Mouse (Mus musculus) midbrain, embryonic 10.5 days (tissue): ENCODE results near the gene Pms1. TPM values are rescaled to one million over a fixed set of nuclear protein-coding genes. Genes with fewer than 3 reads are reported as not detected.
"Not testable (repeated sequence)": the region's sequence is repeated elsewhere in the genome, so short reads cannot be mapped to it uniquely, and the experiment has no call there.

ENCODE experiments used
- DNase-seq: peaks from one replicate; pipeline ENCODE4 v3.0.0-alpha.2; 2017; ENCODE audit warnings: low spot score
- H3K27ac ChIP-seq: fragments of 300-500 bp; sonication (generic); replicated peaks from 2 replicates; pipeline ENCODE4 v1.5.1; 2016; ENCODE audit warnings: mild to moderate bottlenecking
- H3K27me3 ChIP-seq: fragments of 300-500 bp; sonication (generic); 2 replicates; pipeline ENCODE4 v1.6.1; 2016; ENCODE audit warnings: low read depth, mild to moderate bottlenecking; ENCODE audit not compliant: poor library complexity, severe bottlenecking
- H3K36me3 ChIP-seq: fragments of 300-500 bp; sonication (generic); 2 replicates; pipeline ENCODE4 v1.6.1; 2016; ENCODE audit warnings: mild to moderate bottlenecking, moderate library complexity
- H3K4me1 ChIP-seq: fragments of 300-500 bp; sonication (generic); 2 replicates; pipeline ENCODE4 v1.6.1; 2016
- H3K4me3 ChIP-seq: fragments of 300-500 bp; sonication (generic); 2 replicates; pipeline ENCODE4 v1.5.1; 2016; ENCODE audit warnings: mild to moderate bottlenecking, moderate library complexity
- H3K9me3 ChIP-seq: fragments of 300-500 bp; sonication (generic); replicated peaks from 2 replicates; pipeline ENCODE4 v1.6.1; 2016; ENCODE audit warnings: mild to moderate bottlenecking
- WGBS: fragments of 180-500 bp; shearing (Covaris S2); methylation state at CpG from one replicate; pipeline ENCODE4 v1.1.7; 2016; 5-methylcytosine and 5-hydroxymethylcytosine counted together
- polyA plus RNA-seq: library from polyadenylated mRNA; unstranded; fragments of >200 nt; fragmentation: Nextera tagmentation; extraction: Ambion mirVana; gene quantifications from 2 replicates; pipeline ENCODE4 v1.2.1, GENCODE M21; 2016

Pms1 gene
- 26.1 and 26.5 TPM in 2 replicates for polyA plus RNA-seq

GRCm38 (mm10) chr1:53296581-53297383 lies at the start of gene Pms1, which contains the start of the genes Ormdl1 and Gm28778:
Pms1 (minus strand) TSS chr1:53297018.
Ormdl1 (plus strand) TSS chr1:53297095.
Gm28778 (plus strand) TSS chr1:53297111.
- WGBS: under 1% methylated on average over 66 of the region's 66 CpGs
- Histone ChIP-seq H3K27ac (peak within 1 kb of the TSS; percentile 95), H3K4me1 (peaks cover 14% of the 10 kb centered on the region), H3K36me3 (peaks cover 38% of the 10 kb centered on the region), H3K27me3 (no peaks in the 10 kb centered on the region), H3K9me3 (no peaks in the 10 kb centered on the region), H3K4me3 (peak within 1 kb of the TSS; percentile 86)
- peak; percentile 93 for DNase-seq

DNA sequence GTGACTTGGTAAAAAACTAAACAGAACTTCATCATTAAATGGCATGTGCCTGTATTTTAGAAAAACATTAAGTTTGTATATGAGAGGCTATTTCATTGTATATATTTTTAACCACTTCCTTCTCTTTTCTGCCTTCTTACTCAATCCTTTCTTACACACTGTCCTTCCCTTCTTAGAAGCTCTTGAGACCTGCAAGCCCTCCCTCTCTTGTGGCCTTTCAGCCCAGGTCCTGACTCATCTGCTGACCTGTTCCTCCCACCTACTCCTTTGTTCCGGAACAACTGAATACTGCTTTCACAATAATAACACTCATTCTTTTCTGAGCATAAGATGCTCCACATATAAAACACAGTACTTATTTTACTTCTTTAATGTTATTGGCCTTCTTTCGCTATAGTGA lies 44.3 kb upstream of the Pms1 start:
- H3K27ac ChIP-seq: no peak overlapping the region
- H3K27me3 ChIP-seq: no peaks in the 10 kb centered on the region
- no peak overlapping the region for H3K4me3 ChIP-seq
- 90% methylated on average over 2 of the region's 2 CpGs for WGBS
- peaks cover 59% of the 10 kb centered on the region for H3K36me3 ChIP-seq
- peaks cover 23% of the 10 kb centered on the region for H3K9me3 ChIP-seq
- DNase-seq: no peak
- no peaks in the 10 kb centered on the region for H3K4me1 ChIP-seq

GRCm38 (mm10) chr1:53337403-53337802 lies 40.6 kb upstream of the Pms1 start:
- Histone ChIP-seq H3K9me3 (peaks cover 28% of the 10 kb centered on the region), H3K36me3 (peaks cover 23% of the 10 kb centered on the region)
- not testable (repeated sequence) for H3K4me3 ChIP-seq, H3K4me1 ChIP-seq, DNase-seq, H3K27me3 ChIP-seq, H3K27ac ChIP-seq
- WGBS: 63% methylated on average over 2 of the region's 2 CpGs

DNA sequence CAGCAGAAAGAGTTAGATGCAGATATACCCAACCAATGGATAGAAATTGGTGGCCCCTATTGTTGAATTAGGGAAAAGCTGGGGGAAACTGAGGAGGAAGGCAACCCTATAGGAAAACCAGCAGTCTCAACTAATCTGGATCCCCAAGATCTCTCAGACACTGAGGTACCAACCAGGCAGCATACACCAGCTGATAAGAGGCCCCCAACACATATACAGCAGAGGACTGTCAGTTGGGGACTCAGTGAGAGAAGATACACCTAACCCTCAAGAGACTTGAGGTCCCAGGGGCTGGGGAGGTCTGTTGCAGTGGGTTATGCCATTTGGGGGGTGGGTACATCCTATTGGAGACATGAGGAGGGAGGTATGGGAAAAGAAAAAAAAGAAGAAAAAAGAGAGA lies 38.6 kb upstream of the Pms1 start:
- Histone ChIP-seq H3K4me3 (no peak overlapping the region), H3K27ac (no peak overlapping the region), H3K9me3 (peaks cover 9% of the 10 kb centered on the region), H3K4me1 (no peaks in the 10 kb centered on the region), H3K27me3 (no peaks in the 10 kb centered on the region), H3K36me3 (peaks cover 4% of the 10 kb centered on the region)
- DNase-seq: no peak

DNA sequence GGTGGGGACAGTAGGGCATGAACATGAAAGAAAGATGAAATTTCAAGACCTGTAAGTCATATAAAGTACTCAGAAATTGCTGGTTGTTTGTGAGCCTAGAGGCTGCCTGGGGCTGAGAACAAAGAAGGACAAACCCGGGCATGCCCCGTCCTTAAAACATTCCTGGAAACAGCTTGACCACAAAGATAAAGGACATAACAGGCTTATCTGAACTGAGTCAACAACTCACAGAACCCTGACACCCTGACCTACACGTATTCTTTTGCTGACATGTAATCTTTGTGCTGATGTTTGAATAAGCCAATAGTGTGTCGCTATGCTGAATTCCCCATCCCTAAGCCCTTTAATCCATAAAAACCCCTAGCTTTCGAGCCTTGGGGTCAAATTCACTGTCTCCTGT lies 36.7 kb upstream of the Pms1 start:
- H3K4me3 ChIP-seq, H3K27ac ChIP-seq, H3K36me3 ChIP-seq, H3K9me3 ChIP-seq, DNase-seq, H3K4me1 ChIP-seq, H3K27me3 ChIP-seq: not testable (repeated sequence)
- WGBS: 75% methylated on average over 5 of the region's 5 CpGs

- no peak for DNase-seq
- H3K27ac ChIP-seq: no peak overlapping the region
- no peak overlapping the region for H3K4me3 ChIP-seq
- H3K9me3 ChIP-seq: no peaks in the 10 kb centered on the region
- WGBS: 96% methylated on average over 5 of the region's 5 CpGs
- H3K27me3 ChIP-seq: no peaks in the 10 kb centered on the region
- no peaks in the 10 kb centered on the region for H3K4me1 ChIP-seq
- peaks cover 46% of the 10 kb centered on the region for H3K36me3 ChIP-seq
These were observed 28.1 kb upstream of the Pms1 start for GRCm38 (mm10) chr1:53324827-53325494.

DNA sequence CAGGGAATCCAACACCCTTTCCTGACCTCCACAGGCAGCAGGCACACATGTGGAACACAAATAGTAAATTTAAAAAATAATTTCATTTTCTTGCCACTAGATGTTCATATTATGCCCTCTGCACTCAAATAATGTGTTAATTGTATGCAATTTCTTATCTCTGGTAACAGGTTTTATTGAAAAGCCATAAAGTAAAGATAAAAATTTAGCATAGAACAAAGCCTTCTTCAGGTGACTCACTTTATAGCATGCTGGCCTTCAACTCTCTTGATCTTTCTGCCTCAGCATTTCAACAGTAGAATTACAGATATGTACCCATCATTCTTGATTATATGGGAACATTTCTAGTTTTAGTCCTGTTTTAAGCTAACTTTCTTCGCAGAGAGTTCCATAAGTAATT lies 27.5 kb upstream of the Pms1 start:
- Histone ChIP-seq H3K27ac (no peak overlapping the region), H3K36me3 (peaks cover 53% of the 10 kb centered on the region), H3K4me3 (no peak overlapping the region), H3K9me3 (no peaks in the 10 kb centered on the region), H3K27me3 (no peaks in the 10 kb centered on the region), H3K4me1 (no peaks in the 10 kb centered on the region)
- WGBS: 98% methylated on average over 1 of the region's 1 CpGs
- no peak for DNase-seq

DNA sequence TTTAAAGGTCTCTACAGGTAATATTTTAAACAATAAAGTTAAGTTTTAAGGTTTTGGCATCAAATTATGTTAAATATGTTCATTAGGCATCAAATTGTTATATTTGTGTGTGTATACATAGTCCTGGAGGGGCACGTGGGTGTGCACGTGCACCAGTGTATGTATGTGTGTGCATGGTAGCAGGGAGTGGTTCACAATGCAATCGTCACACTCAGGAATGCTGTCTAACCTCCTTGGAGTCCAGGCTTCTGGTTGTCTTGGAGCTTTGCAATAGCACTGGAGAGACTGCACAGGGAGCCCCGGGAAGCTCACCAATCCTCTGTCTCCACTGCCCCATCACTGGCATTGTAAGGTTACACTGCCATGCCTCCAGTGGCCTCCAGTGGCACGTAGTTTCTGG lies 26.4 kb upstream of the Pms1 start:
- Histone ChIP-seq H3K4me3 (no peak overlapping the region), H3K9me3 (no peaks in the 10 kb centered on the region), H3K27me3 (no peaks in the 10 kb centered on the region), H3K27ac (no peak overlapping the region), H3K36me3 (peaks cover 61% of the 10 kb centered on the region), H3K4me1 (no peaks in the 10 kb centered on the region)
- no peak for DNase-seq
- 95% methylated on average over 5 of the region's 5 CpGs for WGBS

GRCm38 (mm10) chr1:53321662-53322344 lies 25.0 kb upstream of the Pms1 start:
- no peak overlapping the region for H3K4me3 ChIP-seq
- no peaks in the 10 kb centered on the region for H3K4me1 ChIP-seq
- H3K9me3 ChIP-seq: no peaks in the 10 kb centered on the region
- no peak overlapping the region for H3K27ac ChIP-seq
- no peak for DNase-seq
- 95% methylated on average over 4 of the region's 4 CpGs for WGBS
- H3K36me3 ChIP-seq: peaks cover 75% of the 10 kb centered on the region
- H3K27me3 ChIP-seq: no peaks in the 10 kb centered on the region

DNA sequence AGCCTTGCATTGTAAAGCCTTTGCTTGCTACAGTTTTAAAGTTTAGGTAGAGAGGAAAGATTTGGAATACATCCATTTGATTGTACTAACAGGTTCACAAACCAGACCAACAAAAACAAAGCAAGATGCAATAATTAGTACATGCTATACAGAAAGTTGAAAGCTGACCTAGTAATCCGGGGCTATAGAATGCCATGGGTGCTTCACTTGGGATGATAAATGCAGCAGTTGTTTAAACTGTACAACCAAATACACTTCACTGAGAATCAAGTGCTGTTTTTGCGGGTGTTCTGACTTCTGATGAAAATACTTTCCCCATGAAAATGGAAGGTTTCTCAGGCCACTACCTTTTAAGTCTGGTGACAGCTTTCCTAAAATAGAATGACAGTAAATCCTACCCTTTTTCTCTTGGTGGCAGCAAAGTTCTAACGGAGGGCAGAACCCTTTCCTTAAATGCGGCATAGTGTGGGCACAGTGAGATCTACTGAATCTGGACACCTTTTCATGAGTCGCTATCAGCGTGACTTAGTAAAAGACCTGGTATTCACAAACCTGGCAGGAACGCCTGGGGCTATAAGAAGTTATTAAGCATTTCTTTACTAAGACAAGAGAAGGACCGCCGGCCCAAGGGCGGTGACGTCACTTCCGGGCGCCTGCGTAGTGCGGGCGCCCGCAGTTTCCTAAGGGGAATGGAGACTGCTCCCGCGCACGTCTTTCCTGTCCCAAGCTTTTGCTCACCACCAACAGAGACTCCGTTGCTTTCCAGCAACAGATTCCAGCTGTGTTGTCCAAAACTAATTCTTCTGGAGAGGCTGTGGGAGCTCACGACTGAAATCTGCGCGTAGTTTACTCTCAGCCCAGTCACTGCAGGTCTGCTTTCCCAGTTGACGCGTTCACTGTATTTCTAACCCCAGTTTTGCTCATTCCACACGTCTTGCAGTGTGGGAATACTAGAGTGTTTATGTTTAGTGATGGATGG lies 16.5 kb upstream of the Pms1 start, which contains the start of gene Osgepl1:
Osgepl1 (plus strand) TSS at position 636 of the 979 bp plus-strand sequence.
- H3K27ac ChIP-seq: peak within 1 kb of the TSS; percentile 90
- 4% methylated on average over 27 of the region's 27 CpGs for WGBS
- no peaks in the 10 kb centered on the region for H3K27me3 ChIP-seq
- H3K36me3 ChIP-seq: peaks cover 51% of the 10 kb centered on the region
- H3K4me1 ChIP-seq: peaks cover 16% of the 10 kb centered on the region
- peak; percentile 87 for DNase-seq
- no peaks in the 10 kb centered on the region for H3K9me3 ChIP-seq
- H3K4me3 ChIP-seq: peak within 1 kb of the TSS; percentile 65

- no peaks in the 10 kb centered on the region for H3K27me3 ChIP-seq
- WGBS: 90% methylated on average over 4 of the region's 4 CpGs
- no peaks in the 10 kb centered on the region for H3K9me3 ChIP-seq
- peaks cover 47% of the 10 kb centered on the region for H3K36me3 ChIP-seq
- DNase-seq: no peak
- no peak overlapping the region for H3K4me3 ChIP-seq
- H3K27ac ChIP-seq: no peak overlapping the region
- peaks cover 14% of the 10 kb centered on the region for H3K4me1 ChIP-seq
These were observed 3.7 kb upstream of the Pms1 start for GRCm38 (mm10) chr1:53300506-53300905.

- Histone ChIP-seq H3K4me3 (no peak overlapping the region), H3K36me3 (peaks cover 42% of the 10 kb centered on the region), H3K4me1 (peaks cover 6% of the 10 kb centered on the region), H3K9me3 (no peaks in the 10 kb centered on the region), H3K27me3 (no peaks in the 10 kb centered on the region), H3K27ac (no peak overlapping the region)
- WGBS: 92% methylated on average over 3 of the region's 3 CpGs
- no peak for DNase-seq
These were observed 5.6 kb downstream of the Pms1 start for GRCm38 (mm10) chr1:53291197-53291596.
